Mouse (Mus musculus): Measurements from ENCODE around the gene Hadha. TPM values are rescaled to one million over a fixed set of nuclear protein-coding genes. Genes with fewer than 3 reads are reported as not detected.

Gene Hadha
- polyA plus RNA-seq, 1 experiment: 29.4 TPM

DNA sequence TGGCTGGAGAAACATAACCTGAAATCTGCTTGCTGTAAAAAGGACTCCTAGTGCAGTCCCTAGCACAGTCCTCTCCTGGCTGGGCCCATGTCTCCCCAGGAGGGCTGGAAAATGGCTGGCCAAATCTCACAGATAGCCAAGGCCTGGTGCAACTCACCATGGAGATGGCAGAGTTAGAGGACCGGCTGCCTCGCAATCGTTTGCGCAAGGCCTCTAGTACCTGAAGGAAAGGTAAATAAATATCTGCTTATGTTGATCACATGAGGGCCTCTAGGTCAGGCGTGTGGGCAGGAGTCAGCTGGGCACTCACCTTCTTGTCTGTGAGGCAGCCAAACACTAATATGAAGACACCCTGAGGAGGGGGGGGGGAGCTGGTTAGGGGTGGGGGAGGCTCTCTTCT is 40.4 kb upstream of the Hadha start:
- TF ChIP-seq CTCF (IDR thresholded peaks at IDR 0.05; ENCODE audit: extremely low read depth, insufficient read depth, insufficient read length, insufficient replicate concordance) (no peak), POLR2A (IDR thresholded peaks at IDR 0.05; ENCODE audit: low read depth, low read length) (no peak)
- no peak for DNase-seq (ENCODE audit: low read depth in 1 of 2, low spot score in 2 of 2)

DNA sequence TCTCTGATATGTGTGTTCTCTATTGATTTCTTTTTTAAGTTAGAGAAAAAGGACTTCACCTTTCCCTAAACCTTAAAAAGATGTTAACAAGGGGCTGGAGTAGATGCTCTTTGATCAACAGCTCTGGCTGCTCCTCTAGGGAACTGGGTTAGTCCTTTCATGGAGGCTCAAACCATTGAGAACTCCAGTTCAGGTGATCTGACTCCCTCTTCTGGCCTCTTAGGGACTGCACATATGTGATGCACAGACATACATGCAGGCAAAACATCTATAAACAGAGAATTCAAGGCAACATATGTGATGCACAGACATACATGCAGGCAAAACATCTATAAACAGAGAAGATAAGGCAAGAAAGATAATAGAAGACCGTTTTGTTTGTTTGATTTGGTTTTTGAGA is 37.5 kb upstream of the Hadha start:
- Histone ChIP-seq H3K36me3 (ENCODE audit: control insufficient read depth, insufficient read depth, low read length) (peaks cover 5% of the 10 kb centered on the region; the same call in 1 of the 2 replicates), H3K4me3 (ENCODE audit: extremely low read depth, insufficient read depth, insufficient read length) (no peak overlapping the region), H3K4me1 (ENCODE audit: control insufficient read depth, insufficient read depth, insufficient read length) (no peaks in the 10 kb centered on the region), H3K27ac (ENCODE audit: insufficient read depth, low read length) (no peak overlapping the region), H3K27me3 (ENCODE audit: control insufficient read depth, insufficient read depth, low read length) (no peaks in the 10 kb centered on the region)
- WGBS: 93% methylated on average over 1 of the region's 1 CpGs
- TF ChIP-seq CTCF (IDR thresholded peaks at IDR 0.05; ENCODE audit: extremely low read depth, insufficient read depth, insufficient read length, insufficient replicate concordance) (no peak), POLR2A (IDR thresholded peaks at IDR 0.05; ENCODE audit: low read depth, low read length) (no peak)
- no peak for DNase-seq (ENCODE audit: low read depth in 1 of 2, low spot score in 2 of 2)

More for the DNA sequence above, 40.4 kb upstream of the Hadha start:
- no peaks in the 10 kb centered on the region for H3K4me1 ChIP-seq (ENCODE audit: control insufficient read depth, insufficient read depth, insufficient read length)
- no peak overlapping the region for H3K27ac ChIP-seq (ENCODE audit: insufficient read depth, low read length)
- WGBS: 92% methylated on average over 5 of the region's 5 CpGs
- H3K27me3 ChIP-seq (ENCODE audit: control insufficient read depth, insufficient read depth, low read length): no peaks in the 10 kb centered on the region
- no peak overlapping the region for H3K4me3 ChIP-seq (ENCODE audit: extremely low read depth, insufficient read depth, insufficient read length)
- H3K36me3 ChIP-seq (ENCODE audit: control insufficient read depth, insufficient read depth, low read length): no peaks in the 10 kb centered on the region

DNA sequence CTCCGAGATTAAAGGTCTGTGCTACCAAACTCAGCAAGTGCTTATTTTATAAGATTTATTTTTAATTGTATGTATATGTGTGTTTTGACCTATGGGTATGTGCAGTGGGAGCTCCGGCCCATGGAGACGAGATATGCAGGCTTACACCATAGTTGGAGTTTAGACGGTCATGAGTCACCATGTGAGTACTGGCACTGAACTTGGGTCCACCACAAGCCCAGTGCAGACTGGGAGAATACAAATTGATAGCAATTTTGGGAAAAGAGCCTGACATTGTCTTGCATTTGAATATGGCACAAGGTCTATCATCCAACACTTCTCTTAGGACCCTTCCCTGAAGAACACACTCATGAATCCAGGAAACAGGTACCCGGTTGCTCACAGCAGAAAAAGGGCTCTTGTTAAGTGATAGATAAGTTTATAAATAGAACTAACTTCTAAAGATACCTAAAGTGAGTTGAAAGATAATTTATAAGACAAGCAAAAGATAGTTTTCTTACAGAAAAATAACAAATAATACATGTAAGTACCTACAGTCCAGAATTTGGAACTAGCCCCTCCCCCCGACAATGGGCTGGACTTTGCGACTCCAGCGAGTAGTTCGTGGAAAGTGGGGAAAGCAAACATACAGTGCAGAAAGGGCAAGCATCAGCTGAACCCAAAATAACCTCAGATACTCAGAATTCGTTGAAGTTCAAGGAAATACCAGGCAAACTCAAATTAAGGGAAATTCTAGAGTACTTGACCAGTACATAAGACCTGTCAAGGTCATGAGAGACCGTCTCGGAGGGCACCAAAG is 32.9 kb upstream of the Hadha start:
- Histone ChIP-seq H3K27me3 (ENCODE audit: control insufficient read depth, insufficient read depth, low read length) (no peaks in the 10 kb centered on the region), H3K4me1 (ENCODE audit: control insufficient read depth, insufficient read depth, insufficient read length) (no peaks in the 10 kb centered on the region), H3K36me3 (ENCODE audit: control insufficient read depth, insufficient read depth, low read length) (peaks cover 20% of the 10 kb centered on the region), H3K4me3 (ENCODE audit: extremely low read depth, insufficient read depth, insufficient read length) (no peak overlapping the region), H3K27ac (ENCODE audit: insufficient read depth, low read length) (no peak overlapping the region)
- TF ChIP-seq POLR2A (IDR thresholded peaks at IDR 0.05; ENCODE audit: low read depth, low read length): no peak
- TF ChIP-seq CTCF (IDR thresholded peaks at IDR 0.05; ENCODE audit: extremely low read depth, insufficient read depth, insufficient read length, insufficient replicate concordance): no peak
- no peak for DNase-seq (ENCODE audit: low read depth in 1 of 2, low spot score in 2 of 2)
- WGBS: 94% methylated on average over 12 of the region's 12 CpGs

DNA sequence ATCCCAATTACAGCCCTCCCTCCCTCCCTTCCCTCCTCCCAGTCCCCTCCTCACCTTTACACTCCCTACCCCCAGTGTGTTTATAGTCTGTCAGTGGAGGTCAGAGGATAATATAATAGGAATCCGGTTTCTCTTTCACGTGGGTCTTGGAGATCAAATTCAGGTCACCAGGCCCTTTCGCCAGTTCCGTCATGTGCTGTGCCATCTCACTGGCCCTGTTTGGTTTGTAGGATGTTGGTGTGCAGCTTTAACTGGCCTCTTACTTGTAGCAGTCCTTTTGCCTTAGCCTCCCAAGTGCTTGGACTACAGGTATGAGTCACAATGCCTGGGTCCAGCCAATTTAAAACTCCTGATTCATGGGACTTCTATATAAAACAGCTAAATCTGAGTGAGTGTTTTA is 20.8 kb upstream of the Hadha start:
- Histone ChIP-seq H3K27ac (ENCODE audit: insufficient read depth, low read length) (no peak overlapping the region), H3K4me3 (ENCODE audit: extremely low read depth, insufficient read depth, insufficient read length) (no peak overlapping the region), H3K36me3 (ENCODE audit: control insufficient read depth, insufficient read depth, low read length) (peaks cover 33% of the 10 kb centered on the region), H3K4me1 (ENCODE audit: control insufficient read depth, insufficient read depth, insufficient read length) (no peaks in the 10 kb centered on the region), H3K27me3 (ENCODE audit: control insufficient read depth, insufficient read depth, low read length) (no peaks in the 10 kb centered on the region)
- no peak for TF ChIP-seq POLR2A (IDR thresholded peaks at IDR 0.05; ENCODE audit: low read depth, low read length)
- TF ChIP-seq CTCF (IDR thresholded peaks at IDR 0.05; ENCODE audit: extremely low read depth, insufficient read depth, insufficient read length, insufficient replicate concordance): no peak
- 96% methylated on average over 4 of the region's 4 CpGs for WGBS
- no peak for DNase-seq (ENCODE audit: low read depth in 1 of 2, low spot score in 2 of 2)

DNA sequence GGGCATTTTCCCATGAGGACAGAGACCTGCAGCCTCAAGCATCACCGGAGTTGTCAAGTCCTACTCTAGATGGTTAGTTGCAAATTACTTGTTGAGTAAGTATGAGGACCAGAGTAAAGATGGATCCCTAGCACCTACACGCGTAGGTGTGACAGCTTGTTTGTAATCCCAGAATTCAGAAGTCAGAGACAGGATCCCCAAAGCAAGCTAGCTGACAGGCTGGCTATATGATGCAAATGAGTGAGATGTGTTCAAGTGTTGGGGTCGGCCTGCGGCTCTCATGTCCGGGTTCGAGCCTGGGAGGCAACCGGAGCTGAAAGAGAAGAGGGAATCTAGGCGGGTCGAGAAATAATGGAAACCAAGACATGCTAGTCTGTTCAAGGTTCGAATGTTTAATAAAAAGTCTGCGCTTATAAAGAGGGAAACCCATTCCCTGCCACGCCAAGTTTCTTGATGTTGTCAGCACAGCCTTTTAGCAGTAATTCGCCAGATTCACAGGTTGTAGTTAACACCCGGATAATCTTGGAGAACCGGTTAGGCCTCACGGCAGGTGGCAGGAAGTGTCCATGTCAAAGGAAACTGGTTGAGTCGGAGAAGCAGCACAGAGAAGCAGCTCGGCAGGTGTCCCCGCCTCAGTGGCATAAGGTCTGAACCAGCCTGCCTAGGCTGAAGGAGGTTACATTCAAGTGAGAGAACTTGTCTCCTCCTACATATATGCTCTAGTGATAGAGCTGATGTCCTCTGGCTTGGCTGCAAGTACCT is 18.1 kb upstream of the Hadha start:
- no peak for DNase-seq (ENCODE audit: low read depth in 1 of 2, low spot score in 2 of 2)
- H3K4me3 ChIP-seq (ENCODE audit: extremely low read depth, insufficient read depth, insufficient read length): no peak overlapping the region
- WGBS: 92% methylated on average over 20 of the region's 20 CpGs
- no peak overlapping the region for H3K27ac ChIP-seq (ENCODE audit: insufficient read depth, low read length)
- TF ChIP-seq CTCF (IDR thresholded peaks at IDR 0.05; ENCODE audit: extremely low read depth, insufficient read depth, insufficient read length, insufficient replicate concordance) (no peak), POLR2A (IDR thresholded peaks at IDR 0.05; ENCODE audit: low read depth, low read length) (no peak)
- H3K36me3 ChIP-seq (ENCODE audit: control insufficient read depth, insufficient read depth, low read length): peaks cover 34% of the 10 kb centered on the region
- no peaks in the 10 kb centered on the region for H3K27me3 ChIP-seq (ENCODE audit: control insufficient read depth, insufficient read depth, low read length)
- no peaks in the 10 kb centered on the region for H3K4me1 ChIP-seq (ENCODE audit: control insufficient read depth, insufficient read depth, insufficient read length)

DNA sequence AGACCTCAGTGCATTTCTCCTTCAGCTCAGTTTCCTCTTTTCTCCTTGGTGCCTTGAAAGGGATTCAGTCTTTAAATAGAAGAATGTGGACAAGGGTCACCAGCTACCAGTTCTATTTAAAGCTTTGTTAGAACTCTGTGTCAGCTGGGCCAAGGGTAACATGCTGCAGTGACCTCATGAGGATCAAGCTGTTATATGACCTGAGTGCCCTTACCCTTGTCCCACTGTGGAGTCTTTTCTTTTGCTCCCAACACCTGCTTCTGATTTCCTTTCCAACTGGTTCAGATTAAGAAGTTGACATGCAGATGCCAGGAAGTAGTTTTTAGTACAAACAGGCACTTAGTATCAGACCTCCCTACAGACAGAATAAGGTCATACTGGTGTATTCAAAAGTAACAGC is 17.2 kb upstream of the Hadha start:
- H3K4me1 ChIP-seq (ENCODE audit: control insufficient read depth, insufficient read depth, insufficient read length): no peaks in the 10 kb centered on the region

More for the DNA sequence above, 17.2 kb upstream of the Hadha start:
- no peak overlapping the region for H3K27ac ChIP-seq (ENCODE audit: insufficient read depth, low read length)
- H3K27me3 ChIP-seq (ENCODE audit: control insufficient read depth, insufficient read depth, low read length): no peaks in the 10 kb centered on the region
- no peak overlapping the region for H3K4me3 ChIP-seq (ENCODE audit: extremely low read depth, insufficient read depth, insufficient read length)
- H3K36me3 ChIP-seq (ENCODE audit: control insufficient read depth, insufficient read depth, low read length): peaks cover 31% of the 10 kb centered on the region
- TF ChIP-seq CTCF (IDR thresholded peaks at IDR 0.05; ENCODE audit: extremely low read depth, insufficient read depth, insufficient read length, insufficient replicate concordance) (no peak), POLR2A (IDR thresholded peaks at IDR 0.05; ENCODE audit: low read depth, low read length) (no peak)
- DNase-seq (ENCODE audit: low read depth in 1 of 2, low spot score in 2 of 2): no peak
